Mouse (Mus musculus): ENCODE data around the gene Gm20388. TPM values are rescaled to one million over a fixed set of nuclear protein-coding genes. Genes with fewer than 3 reads are reported as not detected.

The Gm20388 gene
- polyA plus RNA-seq, 1 experiment from 2014 or later, result 1.4 TPM

GRCm38 (mm10) chr8:122644175-122644954, 2733.7 kb downstream of the Gm20388 start:
- Histone ChIP-seq H3K9me3 (replicated peaks; ENCODE audit: control insufficient read depth, low read length) (no peaks in the 10 kb centered on the region), H3K4me1 (ENCODE audit: control insufficient read depth, low read depth, low read length) (no peaks in the 10 kb centered on the region; the same call in 1 of the 2 replicates), H3K9ac (ENCODE audit: low read depth, low read length) (no peak overlapping the region), H3K4me3 (ENCODE audit: low read depth, low read length) (no peak overlapping the region), H3K4me2 (ENCODE audit: low read depth, low read length) (no peak overlapping the region), H3K27me3 (ENCODE audit: control insufficient read depth, insufficient read depth, low read depth, low read length) (no peaks in the 10 kb centered on the region), H3K36me3 (ENCODE audit: control insufficient read depth, insufficient read depth) (no peaks in the 10 kb centered on the region; the same call in 1 of the 2 replicates), H3K27ac (ENCODE audit: low read length) (no peak overlapping the region)
- no peak for ATAC-seq (ENCODE audit: low read depth)
- WGBS (ENCODE audit: insufficient replicate concordance), result 67% methylated on average over 6 of the region's 6 CpGs

GRCm38 (mm10) chr8:122646337-122646736, 2735.7 kb downstream of the Gm20388 start:
- Histone ChIP-seq H3K9ac (ENCODE audit: low read depth, low read length) (no peak overlapping the region), H3K4me1 (ENCODE audit: control insufficient read depth, low read depth, low read length) (no peaks in the 10 kb centered on the region), H3K27ac (ENCODE audit: low read length) (no peak overlapping the region), H3K4me3 (ENCODE audit: low read depth, low read length) (no peak overlapping the region), H3K4me2 (ENCODE audit: low read depth, low read length) (no peak overlapping the region), H3K36me3 (ENCODE audit: control insufficient read depth, insufficient read depth) (no peaks in the 10 kb centered on the region; the same call in 1 of the 2 replicates), H3K27me3 (ENCODE audit: control insufficient read depth, insufficient read depth, low read depth, low read length) (no peaks in the 10 kb centered on the region), H3K9me3 (replicated peaks; ENCODE audit: control insufficient read depth, low read length) (no peaks in the 10 kb centered on the region)
- 80% methylated on average over 16 of the region's 16 CpGs for whole genome bisulfite sequencing (ENCODE audit: insufficient replicate concordance)
- ATAC-seq (ENCODE audit: low read depth), result no peak

GRCm38 (mm10) chr8:122648192-122648970, 2737.7 kb downstream of the Gm20388 start:
- Histone ChIP-seq H3K4me1 (ENCODE audit: control insufficient read depth, low read depth, low read length) (peaks cover 2% of the 10 kb centered on the region; the same call in 1 of the 2 replicates), H3K27me3 (ENCODE audit: control insufficient read depth, insufficient read depth, low read depth, low read length) (no peaks in the 10 kb centered on the region), H3K27ac (ENCODE audit: low read length) (no peak overlapping the region), H3K9me3 (replicated peaks; ENCODE audit: control insufficient read depth, low read length) (no peaks in the 10 kb centered on the region), H3K9ac (ENCODE audit: low read depth, low read length) (no peak overlapping the region), H3K4me2 (ENCODE audit: low read depth, low read length) (no peak overlapping the region), H3K36me3 (ENCODE audit: control insufficient read depth, insufficient read depth) (no peaks in the 10 kb centered on the region; the same call in 1 of the 2 replicates), H3K4me3 (ENCODE audit: low read depth, low read length) (no peak overlapping the region)
- 81% methylated on average over 15 of the region's 15 CpGs for WGBS (ENCODE audit: insufficient replicate concordance)
- no peak for ATAC-seq (ENCODE audit: low read depth)

GRCm38 (mm10) chr8:122651326-122651921, 2740.8 kb downstream of the Gm20388 start:
- Histone ChIP-seq H3K4me2 (ENCODE audit: low read depth, low read length) (no peak overlapping the region), H3K4me1 (ENCODE audit: control insufficient read depth, low read depth, low read length) (peaks cover 2% of the 10 kb centered on the region; the same call in 1 of the 2 replicates), H3K27ac (ENCODE audit: low read length) (no peak overlapping the region), H3K9ac (ENCODE audit: low read depth, low read length) (no peak overlapping the region), H3K36me3 (ENCODE audit: control insufficient read depth, insufficient read depth) (no peaks in the 10 kb centered on the region; the same call in 1 of the 2 replicates), H3K4me3 (ENCODE audit: low read depth, low read length) (no peak overlapping the region), H3K9me3 (replicated peaks; ENCODE audit: control insufficient read depth, low read length) (no peaks in the 10 kb centered on the region), H3K27me3 (ENCODE audit: control insufficient read depth, insufficient read depth, low read depth, low read length) (no peaks in the 10 kb centered on the region)
- WGBS (ENCODE audit: insufficient replicate concordance), result 69% methylated on average over 16 of the region's 16 CpGs
- no peak for ATAC-seq (ENCODE audit: low read depth)

GRCm38 (mm10) chr8:122652643-122653042, 2742.0 kb downstream of the Gm20388 start:
- Histone ChIP-seq H3K27me3 (ENCODE audit: control insufficient read depth, insufficient read depth, low read depth, low read length) (no peaks in the 10 kb centered on the region), H3K9me3 (replicated peaks; ENCODE audit: control insufficient read depth, low read length) (no peaks in the 10 kb centered on the region), H3K4me2 (ENCODE audit: low read depth, low read length) (no peak overlapping the region), H3K9ac (ENCODE audit: low read depth, low read length) (no peak overlapping the region), H3K36me3 (ENCODE audit: control insufficient read depth, insufficient read depth) (no peaks in the 10 kb centered on the region; the same call in 1 of the 2 replicates), H3K4me3 (ENCODE audit: low read depth, low read length) (no peak overlapping the region), H3K4me1 (ENCODE audit: control insufficient read depth, low read depth, low read length) (peaks cover 2% of the 10 kb centered on the region; the same call in 1 of the 2 replicates), H3K27ac (ENCODE audit: low read length) (no peak overlapping the region)
- 60% methylated on average over 6 of the region's 6 CpGs for WGBS (ENCODE audit: insufficient replicate concordance)
- ATAC-seq (ENCODE audit: low read depth), result no peak

GRCm38 (mm10) chr8:122654768-122655167, 2744.1 kb downstream of the Gm20388 start:
- no peaks in the 10 kb centered on the region for H3K9me3 ChIP-seq (replicated peaks; ENCODE audit: control insufficient read depth, low read length)
- H3K4me1 ChIP-seq (ENCODE audit: control insufficient read depth, low read depth, low read length), result peaks cover 2% of the 10 kb centered on the region; the same call in 1 of the 2 replicates
- no peak overlapping the region for H3K4me3 ChIP-seq (ENCODE audit: low read depth, low read length)
- H3K27me3 ChIP-seq (ENCODE audit: control insufficient read depth, insufficient read depth, low read depth, low read length), result no peaks in the 10 kb centered on the region
- ATAC-seq (ENCODE audit: low read depth), result no peak
- no peaks in the 10 kb centered on the region for H3K36me3 ChIP-seq (ENCODE audit: control insufficient read depth, insufficient read depth)
- 67% methylated on average over 7 of the region's 7 CpGs for WGBS (ENCODE audit: insufficient replicate concordance)
- no peak overlapping the region for H3K4me2 ChIP-seq (ENCODE audit: low read depth, low read length)
- no peak overlapping the region for H3K9ac ChIP-seq (ENCODE audit: low read depth, low read length)
- H3K27ac ChIP-seq (ENCODE audit: low read length), result no peak overlapping the region

- Histone ChIP-seq H3K27ac (ENCODE audit: low read length) (no peak overlapping the region), H3K27me3 (ENCODE audit: control insufficient read depth, insufficient read depth, low read depth, low read length) (no peaks in the 10 kb centered on the region), H3K9me3 (replicated peaks; ENCODE audit: control insufficient read depth, low read length) (no peaks in the 10 kb centered on the region), H3K4me2 (ENCODE audit: low read depth, low read length) (no peak overlapping the region), H3K4me1 (ENCODE audit: control insufficient read depth, low read depth, low read length) (peaks cover 2% of the 10 kb centered on the region; the same call in 1 of the 2 replicates), H3K9ac (ENCODE audit: low read depth, low read length) (no peak overlapping the region), H3K36me3 (ENCODE audit: control insufficient read depth, insufficient read depth) (no peaks in the 10 kb centered on the region), H3K4me3 (ENCODE audit: low read depth, low read length) (no peak overlapping the region)
- ATAC-seq (ENCODE audit: low read depth), result no peak
- WGBS (ENCODE audit: insufficient replicate concordance), result 61% methylated on average over 13 of the region's 13 CpGs
These were observed 2745.7 kb downstream of the Gm20388 start for GRCm38 (mm10) chr8:122656056-122656999.

- WGBS (ENCODE audit: insufficient replicate concordance), result 74% methylated on average over 10 of the region's 10 CpGs
- H3K36me3 ChIP-seq (ENCODE audit: control insufficient read depth, insufficient read depth), result no peaks in the 10 kb centered on the region
These were observed 2747.6 kb downstream of the Gm20388 start for GRCm38 (mm10) chr8:122658149-122658806.

More at GRCm38 (mm10) chr8:122658149-122658806, 2747.6 kb downstream of the Gm20388 start:
- no peak overlapping the region for H3K4me3 ChIP-seq (ENCODE audit: low read depth, low read length)
- no peaks in the 10 kb centered on the region for H3K9me3 ChIP-seq (replicated peaks; ENCODE audit: control insufficient read depth, low read length)
- no peak overlapping the region for H3K9ac ChIP-seq (ENCODE audit: low read depth, low read length)
- H3K27ac ChIP-seq (ENCODE audit: low read length), result no peak overlapping the region
- no peak overlapping the region for H3K4me2 ChIP-seq (ENCODE audit: low read depth, low read length)
- no peaks in the 10 kb centered on the region for H3K4me1 ChIP-seq (ENCODE audit: control insufficient read depth, low read depth, low read length)
- H3K27me3 ChIP-seq (ENCODE audit: control insufficient read depth, insufficient read depth, low read depth, low read length), result no peaks in the 10 kb centered on the region
- ATAC-seq (ENCODE audit: low read depth), result no peak

Data from liver, embryonic 16.5 days (tissue).